Mouse (Mus musculus) testis, adult 2 months (tissue): ENCODE measurements around the gene Arhgef11. TPM values are rescaled to one million over a fixed set of nuclear protein-coding genes. Genes with fewer than 3 reads are reported as not detected.

Experiments
- H3K27ac ChIP-seq: fragments of 200-500 bp; 2 replicates; pipeline ENCODE4 v1.5.1; 2012; ENCODE audit warnings: low read depth, low read length; ENCODE audit not compliant: control insufficient read depth, insufficient read depth
- H3K27me3 ChIP-seq: fragments of 200-500 bp; 2 replicates; pipeline ENCODE4 v1.6.1; 2012; ENCODE audit warnings: mild to moderate bottlenecking, low read length, moderate library complexity; ENCODE audit not compliant: control insufficient read depth, insufficient read depth
- H3K36me3 ChIP-seq: fragments of 200-500 bp; 2 replicates; pipeline ENCODE4 v1.6.1; 2012; ENCODE audit warnings: mild to moderate bottlenecking, low read length; ENCODE audit not compliant: control insufficient read depth, insufficient read depth
- H3K4me1 ChIP-seq: fragments of 200-500 bp; 2 replicates; pipeline ENCODE4 v1.6.1; 2012; ENCODE audit warnings: low read length; ENCODE audit not compliant: control insufficient read depth, insufficient read depth
- H3K4me3 ChIP-seq: fragments of 200-500 bp; 2 replicates; pipeline ENCODE4 v1.5.1; 2012; ENCODE audit warnings: low read depth, mild to moderate bottlenecking, low read length, moderate library complexity, mixed read lengths; ENCODE audit not compliant: control insufficient read depth
- CTCF ChIP-seq: fragments of 200-500 bp; IDR thresholded peaks from 2 replicates; pipeline ENCODE4 v1.5.1; 2012; ENCODE audit warnings: low read depth, mild to moderate bottlenecking, inconsistent platforms, low read length, moderate library complexity; ENCODE audit not compliant: control insufficient read depth, insufficient read depth, insufficient replicate concordance
- POLR2A ChIP-seq: fragments of 200-500 bp; IDR thresholded peaks from 2 replicates; pipeline ENCODE4 v1.6.1; 2012; ENCODE audit warnings: low read depth, mild to moderate bottlenecking, inconsistent platforms, low read length, moderate library complexity; ENCODE audit not compliant: control insufficient read depth
- polyA plus RNA-seq: library from polyadenylated mRNA; depleted of rRNA; stranded (reverse); fragments of >200 nt; gene quantifications from 2 replicates; pipeline ENCODE4 v1.2.3, GENCODE M21; 2012

Gene Arhgef11
- polyA plus RNA-seq, 1 experiment: 17.5 TPM

DNA sequence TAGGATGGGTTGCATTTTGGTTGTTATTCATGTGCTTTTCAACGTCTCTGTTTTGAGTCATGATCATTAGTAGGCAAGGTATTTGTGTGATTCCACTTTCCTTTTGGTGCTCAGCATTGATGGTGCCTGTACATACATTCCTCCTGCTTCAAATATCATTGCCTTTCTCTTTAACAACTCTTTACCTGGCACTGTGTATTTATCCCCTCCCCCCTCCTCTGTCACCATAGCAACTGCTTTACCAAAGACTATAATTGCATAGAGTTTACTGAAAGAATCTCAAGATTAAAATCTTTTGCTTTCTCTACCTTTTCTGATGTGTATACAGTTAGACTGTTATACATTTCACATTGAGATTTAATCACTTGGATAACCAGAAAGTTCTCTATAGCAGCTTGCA is 26.1 kb downstream of the Arhgef11 start:
- no peak overlapping the region for H3K4me3 ChIP-seq
- no peaks in the 10 kb centered on the region for H3K36me3 ChIP-seq
- no peak overlapping the region for H3K27ac ChIP-seq
- no peak for TF ChIP-seq CTCF
- no peak for TF ChIP-seq POLR2A
- no peaks in the 10 kb centered on the region for H3K27me3 ChIP-seq
- H3K4me1 ChIP-seq: no peaks in the 10 kb centered on the region

DNA sequence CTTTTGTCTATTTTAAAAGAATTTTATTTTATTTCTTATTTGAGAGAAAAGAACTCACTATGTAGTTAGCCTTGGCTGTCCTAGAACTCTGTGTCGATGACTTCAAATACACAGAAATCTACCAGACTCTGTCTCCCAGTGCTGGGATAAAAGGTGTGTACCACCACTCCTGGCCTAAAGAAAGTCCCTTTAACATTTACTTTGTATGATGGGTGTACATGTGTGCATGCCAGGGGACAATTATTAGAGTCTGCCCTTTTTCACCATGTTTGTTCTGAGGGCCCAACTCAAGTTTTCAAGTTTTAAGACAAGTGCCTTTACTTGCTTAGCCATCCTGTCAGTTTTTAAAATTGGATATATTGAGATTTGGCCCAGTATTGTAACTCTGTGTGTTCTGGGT is 28.8 kb downstream of the Arhgef11 start:
- H3K4me1 ChIP-seq: no peaks in the 10 kb centered on the region

DNA sequence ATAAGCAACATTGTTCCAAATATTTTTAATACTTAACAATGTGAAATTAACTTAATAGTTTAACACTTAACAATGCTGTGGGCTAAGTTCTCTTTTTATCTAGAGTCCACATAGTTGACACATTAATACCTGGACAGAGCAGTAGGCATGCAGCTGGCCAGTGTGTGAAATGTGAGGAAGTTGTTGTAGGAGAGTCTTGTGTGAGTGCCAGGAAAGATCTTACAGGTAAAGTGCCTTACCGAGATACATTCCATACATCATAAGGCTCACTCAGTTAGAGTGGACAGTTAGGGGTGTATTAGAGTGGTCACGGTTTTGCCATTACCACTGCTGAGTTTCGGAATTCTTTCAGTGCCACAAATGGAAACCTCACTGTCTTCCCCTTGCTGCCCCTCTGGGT is 31.7 kb downstream of the Arhgef11 start:
- Histone ChIP-seq H3K27ac (no peak overlapping the region), H3K36me3 (no peaks in the 10 kb centered on the region), H3K4me3 (no peak overlapping the region), H3K27me3 (no peaks in the 10 kb centered on the region), H3K4me1 (no peaks in the 10 kb centered on the region)
- TF ChIP-seq POLR2A: no peak
- no peak for TF ChIP-seq CTCF

More for the DNA sequence above, 28.8 kb downstream of the Arhgef11 start:
- Histone ChIP-seq H3K27ac (no peak overlapping the region), H3K36me3 (no peaks in the 10 kb centered on the region), H3K4me3 (no peak overlapping the region), H3K27me3 (no peaks in the 10 kb centered on the region)
- TF ChIP-seq POLR2A (no peak), CTCF (no peak)

DNA sequence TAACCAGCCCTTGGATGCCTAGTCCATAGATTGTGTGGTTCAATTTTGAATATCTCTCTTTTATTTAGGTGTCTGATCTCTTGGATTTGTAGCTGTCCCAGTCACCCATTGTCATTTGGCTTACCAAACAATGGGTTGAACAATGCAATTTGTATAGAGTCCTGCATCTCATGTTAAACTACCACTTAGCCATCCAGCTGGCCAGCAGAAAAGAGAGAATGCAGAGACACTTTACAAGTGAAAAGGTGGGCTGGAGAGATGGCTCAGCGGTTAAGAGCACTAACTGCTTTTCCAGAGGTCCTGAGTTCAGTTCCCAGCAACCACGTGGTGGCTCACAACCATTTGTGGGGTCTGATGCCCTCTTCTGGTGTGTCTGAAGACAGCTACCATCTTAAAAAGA is 41.0 kb downstream of the Arhgef11 start:
- no peaks in the 10 kb centered on the region for H3K27me3 ChIP-seq
- no peak for TF ChIP-seq POLR2A
- TF ChIP-seq CTCF: no peak
- H3K36me3 ChIP-seq: no peaks in the 10 kb centered on the region
- H3K4me1 ChIP-seq: no peaks in the 10 kb centered on the region
- H3K27ac ChIP-seq: no peak overlapping the region
- no peak overlapping the region for H3K4me3 ChIP-seq

DNA sequence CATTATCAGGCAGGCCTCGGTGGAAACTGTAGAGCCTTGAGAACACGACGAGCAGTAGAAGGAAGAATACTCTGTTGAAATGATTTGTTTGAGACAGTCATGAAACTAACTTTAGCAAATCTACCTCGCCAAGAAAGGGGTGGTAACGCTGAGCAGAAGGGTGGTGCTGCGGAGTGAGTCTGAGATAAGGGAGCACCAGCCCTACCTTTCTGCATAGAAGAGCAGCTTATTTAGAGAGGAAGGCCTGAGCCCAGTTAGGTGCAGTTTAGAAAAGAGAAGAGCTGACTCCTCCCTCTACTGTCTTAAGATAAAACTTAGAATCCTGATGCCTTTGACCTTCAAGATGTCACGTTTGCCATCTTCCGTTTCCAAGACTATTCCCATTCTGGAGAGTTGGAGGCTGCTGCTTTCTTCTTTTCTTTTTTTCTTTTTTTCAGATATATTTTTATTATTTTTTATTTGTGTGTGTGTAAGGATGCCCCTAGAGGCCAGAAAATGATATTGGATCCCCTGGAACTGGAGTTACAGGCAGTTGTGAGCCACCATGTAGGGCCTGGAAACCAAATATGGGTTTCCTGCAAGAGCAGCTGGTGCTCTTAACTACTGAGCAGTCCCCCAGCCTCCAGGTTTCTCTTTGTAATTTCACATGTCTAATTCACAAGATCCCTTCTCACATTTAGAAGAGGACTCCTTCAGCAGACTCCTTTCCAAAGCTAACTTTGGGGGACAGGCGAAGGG is 42.5 kb downstream of the Arhgef11 start:
- no peak overlapping the region for H3K4me3 ChIP-seq
- no peaks in the 10 kb centered on the region for H3K27me3 ChIP-seq
- no peak overlapping the region for H3K27ac ChIP-seq
- H3K36me3 ChIP-seq: no peaks in the 10 kb centered on the region
- TF ChIP-seq CTCF: no peak
- no peak for TF ChIP-seq POLR2A
- H3K4me1 ChIP-seq: no peaks in the 10 kb centered on the region

DNA sequence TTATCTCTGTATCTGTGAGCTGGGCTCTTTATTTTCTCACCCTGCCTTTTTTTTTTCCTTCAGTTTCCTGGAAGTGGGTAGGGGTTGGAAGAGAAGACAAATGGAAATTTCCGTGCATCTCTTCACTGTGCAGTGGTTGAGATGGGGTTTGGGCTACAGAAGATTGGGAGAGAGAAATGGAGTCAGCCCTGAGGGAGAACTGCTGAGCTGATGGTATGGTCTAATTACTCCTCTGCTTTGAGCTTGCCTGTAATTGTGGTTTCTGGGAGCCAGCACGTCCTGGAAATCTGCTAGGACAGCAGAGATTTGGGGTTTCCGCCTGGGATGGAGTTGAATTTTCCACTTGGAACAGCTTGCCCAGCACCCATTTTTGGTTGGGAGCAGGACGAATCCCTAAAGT is 43.1 kb downstream of the Arhgef11 start:
- Histone ChIP-seq H3K27me3 (no peaks in the 10 kb centered on the region), H3K4me3 (no peak overlapping the region)

DNA sequence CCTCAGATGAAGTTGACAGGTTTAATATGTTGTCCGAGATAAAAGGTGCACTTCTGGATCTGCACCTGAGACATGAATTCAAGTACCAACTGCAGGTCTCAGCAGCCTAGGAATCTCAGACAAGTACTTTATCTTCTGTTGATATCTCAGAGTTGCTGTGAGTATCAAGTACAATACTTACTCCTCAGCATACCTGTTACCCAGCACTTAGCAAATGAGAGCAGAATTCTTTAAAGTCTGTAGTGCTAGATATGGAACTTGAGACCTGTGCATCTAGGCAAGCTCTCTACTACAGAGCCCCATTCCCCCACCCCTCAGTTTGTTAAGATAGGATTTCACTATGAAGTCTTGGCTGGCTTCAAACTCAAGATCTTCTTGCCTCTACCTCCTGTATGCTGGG is 43.9 kb downstream of the Arhgef11 start:
- Histone ChIP-seq H3K4me3 (no peak overlapping the region), H3K4me1 (no peaks in the 10 kb centered on the region), H3K36me3 (no peaks in the 10 kb centered on the region), H3K27me3 (no peaks in the 10 kb centered on the region), H3K27ac (no peak overlapping the region)
- TF ChIP-seq CTCF: no peak
- no peak for TF ChIP-seq POLR2A

More for the DNA sequence above, 43.1 kb downstream of the Arhgef11 start:
- H3K4me1 ChIP-seq: no peaks in the 10 kb centered on the region
- TF ChIP-seq CTCF (no peak), POLR2A (no peak)
- no peak overlapping the region for H3K27ac ChIP-seq
- H3K36me3 ChIP-seq: no peaks in the 10 kb centered on the region
